Mouse (Mus musculus) layer of hippocampus, postnatal 25 days (tissue): ENCODE measurements around the gene Tfap2c. TPM values are rescaled to one million over a fixed set of nuclear protein-coding genes. Genes with fewer than 3 reads are reported as not detected.
A peak's percentile ranks its signal among the peaks of the same experiment; 100 is the strongest.

Experiments used
- DNase-seq, 2 experiments: peaks; one replicate each; pipeline ENCODE4 v3.0.0; 2022; ENCODE audit warnings: mixed read lengths in 2 of 2, low spot score in 1 of 2; ENCODE audit errors: extremely low spot score in 1 of 2
- total RNA-seq, 2 experiments: library from RNA; stranded (reverse); gene quantifications; 2 replicates each; pipeline ENCODE4 v1.2.3; 2021

Gene Tfap2c
- total RNA-seq, 2 experiments from 2014 or later: 0.49 to 0.57 TPM

- DNase-seq: peak; percentile 40 to 64
Measured at GRCm38 (mm10) chr2:172550364-172551080, 1.1 kb downstream of the Tfap2c start.

- DNase-seq: no peak
Measured at GRCm38 (mm10) chr2:172551081-172551720, 1.8 kb downstream of the Tfap2c start.

DNA sequence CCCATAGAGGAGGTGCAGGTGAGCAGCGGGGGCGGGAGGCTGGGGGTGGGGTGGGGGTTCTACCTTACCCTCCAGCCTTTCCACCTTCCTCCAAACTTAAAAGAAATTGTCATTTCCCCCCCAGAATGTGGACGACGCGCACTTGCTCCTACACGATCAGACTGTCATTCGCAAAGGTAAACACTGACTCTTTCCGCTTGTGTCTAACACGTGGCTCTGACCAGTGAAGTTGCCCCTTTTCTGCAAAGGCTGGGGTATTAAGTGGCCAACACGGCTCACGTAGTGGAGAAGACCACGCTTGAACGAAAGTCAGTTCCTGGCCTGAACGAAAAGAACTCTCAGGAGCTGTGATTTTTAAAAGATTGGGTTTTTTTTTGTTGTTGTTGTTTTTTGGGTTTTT, 2.5 kb downstream of the Tfap2c start:
- no peak for DNase-seq

GRCm38 (mm10) chr2:172552666-172553065, 3.3 kb downstream of the Tfap2c start:
- DNase-seq: no peak

- no peak for DNase-seq
Measured at GRCm38 (mm10) chr2:172554211-172554610, 4.8 kb downstream of the Tfap2c start.

GRCm38 (mm10) chr2:172558674-172559468, 9.5 kb downstream of the Tfap2c start:
- DNase-seq: no peak

GRCm38 (mm10) chr2:172561016-172561415, 11.6 kb downstream of the Tfap2c start:
- no peak for DNase-seq

GRCm38 (mm10) chr2:172567835-172568234, 18.4 kb downstream of the Tfap2c start:
- DNase-seq: no peak

GRCm38 (mm10) chr2:172568466-172568865, 19.1 kb downstream of the Tfap2c start:
- DNase-seq: no peak

GRCm38 (mm10) chr2:172577196-172577766, 27.9 kb downstream of the Tfap2c start:
- no peak for DNase-seq

DNA sequence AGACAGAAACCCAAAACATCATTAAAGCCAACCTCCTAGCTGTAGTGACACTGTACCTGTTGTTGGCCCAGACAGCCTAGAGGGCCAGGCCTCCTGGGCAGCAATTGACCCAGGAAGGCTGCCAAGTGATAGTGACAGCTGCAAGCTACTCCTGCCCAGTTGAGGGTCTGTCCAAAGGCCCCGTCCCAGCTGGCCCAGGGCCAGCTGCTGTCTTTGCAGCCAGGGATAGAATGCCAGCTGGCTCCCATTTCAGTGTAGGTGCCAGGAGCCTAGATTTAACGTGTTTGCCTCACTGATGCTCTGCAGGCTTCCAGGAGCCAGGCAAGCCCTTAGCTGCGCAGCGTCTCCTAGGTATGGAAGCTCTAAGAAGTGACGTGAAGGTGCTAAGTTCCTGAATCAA, 29.8 kb downstream of the Tfap2c start:
- peak in 1 of 2 experiments; percentile 21 for DNase-seq

- DNase-seq: no peak
Measured at GRCm38 (mm10) chr2:172580536-172581265, 31.3 kb downstream of the Tfap2c start.

GRCm38 (mm10) chr2:172583312-172583711, 33.9 kb downstream of the Tfap2c start:
- no peak for DNase-seq

- no peak for DNase-seq
Measured at GRCm38 (mm10) chr2:172585329-172585728, 35.9 kb downstream of the Tfap2c start.

- DNase-seq: no peak
Measured at GRCm38 (mm10) chr2:172589048-172589447, 39.7 kb downstream of the Tfap2c start.

- DNase-seq: no peak
Measured at GRCm38 (mm10) chr2:172590839-172591238, 41.4 kb downstream of the Tfap2c start.

DNA sequence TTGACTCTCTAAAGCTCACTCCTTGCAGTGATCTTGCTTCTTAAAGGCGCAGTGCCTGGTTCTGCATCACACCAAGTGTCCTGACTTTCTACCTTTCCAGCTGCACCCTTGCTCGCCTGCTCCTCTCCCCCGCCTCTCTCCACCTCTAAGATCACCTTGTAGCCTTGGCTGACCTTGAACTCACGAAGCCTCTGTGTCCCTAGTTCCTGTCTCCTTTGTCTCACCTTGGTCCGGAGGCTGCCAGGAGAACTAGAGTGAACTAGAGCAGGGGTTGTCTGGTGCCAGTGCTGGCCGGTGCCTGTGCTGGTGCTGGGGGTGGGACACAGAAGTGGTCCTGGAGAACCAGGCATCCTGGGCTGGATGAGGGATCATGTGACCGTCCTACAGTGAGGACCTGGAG, 44.9 kb downstream of the Tfap2c start:
- no peak for DNase-seq

- DNase-seq: no peak
Measured at GRCm38 (mm10) chr2:172597056-172597455, 47.7 kb downstream of the Tfap2c start.

- DNase-seq: no peak
Measured at GRCm38 (mm10) chr2:172597881-172598280, 48.5 kb downstream of the Tfap2c start.

DNA sequence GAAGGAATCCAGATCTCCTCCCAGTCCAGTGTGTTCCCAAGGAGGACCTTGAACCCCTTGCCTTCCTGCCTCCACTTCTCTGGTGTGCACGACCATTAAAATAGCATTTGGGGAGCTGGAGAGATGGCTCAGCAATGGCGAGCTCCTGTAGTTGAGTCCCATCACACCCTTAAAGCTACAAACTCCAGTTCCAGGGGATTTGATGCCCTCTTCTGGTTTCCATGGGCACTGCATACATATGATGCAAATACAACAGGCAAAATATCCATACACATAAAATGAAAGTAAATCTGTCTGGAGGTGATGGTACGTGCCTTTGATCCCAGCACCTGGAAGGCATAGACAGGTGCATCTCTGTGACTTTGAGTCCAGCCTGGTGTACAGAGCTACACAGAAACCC, 55.2 kb downstream of the Tfap2c start:
- DNase-seq: no peak
